Mouse (Mus musculus) hindbrain, embryonic 15.5 days (tissue): ENCODE measurements around the gene Prl3b1. TPM values are rescaled to one million over a fixed set of nuclear protein-coding genes. Genes with fewer than 3 reads are reported as not detected.

Experiments
- ATAC-seq: fragments of 200-750 bp; cut with Nextera tagmentation; 2 replicates; pipeline ENCODE4 v1.8.0; 2017; ENCODE audit warnings: low read depth, moderate number of reproducible peaks, moderate TSS enrichment; ENCODE audit not compliant: low FRiP score
- H3K27ac ChIP-seq: fragments of 300-500 bp; sonication (generic); replicated peaks from 2 replicates; pipeline ENCODE4 v1.5.1; 2015; ENCODE audit warnings: mild to moderate bottlenecking, inconsistent platforms
- H3K27me3 ChIP-seq: fragments of 300-500 bp; sonication (generic); 2 replicates; pipeline ENCODE4 v1.6.1; 2015; ENCODE audit warnings: control low read depth, inconsistent platforms
- H3K36me3 ChIP-seq: fragments of 300-500 bp; sonication (generic); 2 replicates; pipeline ENCODE4 v1.6.1; 2015; ENCODE audit warnings: control low read depth, inconsistent platforms
- H3K4me1 ChIP-seq: fragments of 300-500 bp; sonication (generic); replicated peaks from 2 replicates; pipeline ENCODE4 v1.6.1; 2015; ENCODE audit warnings: control low read depth, inconsistent platforms
- H3K4me2 ChIP-seq: fragments of 300-500 bp; sonication (generic); 2 replicates; pipeline ENCODE4 v1.6.1; 2015; ENCODE audit warnings: moderate library complexity, mild to moderate bottlenecking, inconsistent platforms
- H3K4me3 ChIP-seq: fragments of 300-500 bp; sonication (generic); 2 replicates; pipeline ENCODE4 v1.5.1; 2015; ENCODE audit warnings: mild to moderate bottlenecking, inconsistent platforms
- H3K9ac ChIP-seq: fragments of 300-500 bp; sonication (generic); 2 replicates; pipeline ENCODE4 v1.6.1; 2015; ENCODE audit warnings: inconsistent platforms
- H3K9me3 ChIP-seq: fragments of 300-500 bp; sonication (generic); 2 replicates; pipeline ENCODE4 v1.6.1; 2016; ENCODE audit warnings: control low read depth, inconsistent platforms
- WGBS: fragments of 180-500 bp; shearing (Covaris S2); methylation state at CpG from one replicate; pipeline ENCODE4 v1.1.7; 2015; 5-methylcytosine and 5-hydroxymethylcytosine counted together
- polyA plus RNA-seq: library from polyadenylated mRNA; unstranded; fragments of >200 nt; fragmentation: Nextera tagmentation; extraction: Ambion mirVana; gene quantifications from 2 replicates; pipeline ENCODE4 v1.2.1, GENCODE M21; 2015

Prl3b1 gene
- polyA plus RNA-seq: not detected in 2 replicates

DNA sequence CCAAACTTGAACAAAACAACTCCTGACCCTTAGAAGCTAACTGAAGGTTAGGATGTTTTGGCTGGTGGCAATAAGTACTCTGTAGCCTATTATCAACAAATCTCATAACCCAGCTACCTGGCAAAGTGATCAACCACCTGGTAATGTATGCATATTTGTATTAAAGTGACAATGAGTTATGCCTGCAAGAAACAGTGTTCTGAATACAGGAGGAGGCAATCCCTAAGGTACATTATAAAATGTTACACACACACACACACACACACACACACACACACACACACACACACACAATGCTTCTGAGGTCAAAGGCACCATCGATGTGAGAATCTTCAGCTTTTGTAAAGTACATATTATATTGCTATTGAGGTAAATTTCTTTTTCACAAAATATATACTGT, at the start of gene Prl3b1:
TSS of gene Prl3b1 (plus strand) at position 301 of the 400 bp plus-strand sequence.
- no peak for ATAC-seq
- no peaks in the 10 kb centered on the region for H3K27me3 ChIP-seq
- no peak within 1 kb of the TSS for H3K27ac ChIP-seq
- H3K9me3 ChIP-seq: no peaks in the 10 kb centered on the region
- no peak within 1 kb of the TSS for H3K9ac ChIP-seq
- 98% methylated on average over 1 of the region's 1 CpGs for WGBS
- H3K4me3 ChIP-seq: no peak within 1 kb of the TSS
- H3K4me1 ChIP-seq: no peaks in the 10 kb centered on the region
- no peaks in the 10 kb centered on the region for H3K36me3 ChIP-seq
- H3K4me2 ChIP-seq: no peak within 1 kb of the TSS

DNA sequence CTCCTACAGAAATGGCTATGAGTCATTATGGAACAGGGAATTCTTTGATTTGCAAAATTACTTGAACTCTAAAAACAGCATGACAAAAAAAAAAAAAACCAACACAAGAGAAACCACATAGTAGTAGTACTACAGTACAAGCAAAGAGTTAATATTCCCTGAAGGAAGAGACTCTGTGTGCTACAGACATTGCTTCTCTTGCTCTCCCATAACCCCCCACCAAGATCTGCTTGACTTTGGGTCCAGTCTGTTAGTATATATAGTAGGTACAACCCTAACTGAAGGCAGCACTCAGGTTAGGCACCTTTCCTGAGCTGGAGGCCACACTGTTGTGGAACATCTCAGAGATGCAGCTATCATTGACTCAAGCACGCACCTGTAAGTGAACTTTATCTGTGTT, 45.3 kb upstream of the Prl3b1 start, which contains the start of gene Prl3c1:
TSS of gene Prl3c1 (plus strand) at position 301 of the 400 bp plus-strand sequence.
- Histone ChIP-seq H3K4me2 (no peak within 1 kb of the TSS), H3K4me1 (no peaks in the 10 kb centered on the region), H3K4me3 (no peak within 1 kb of the TSS), H3K27ac (no peak within 1 kb of the TSS), H3K9ac (no peak within 1 kb of the TSS), H3K27me3 (no peaks in the 10 kb centered on the region), H3K36me3 (no peaks in the 10 kb centered on the region), H3K9me3 (no peaks in the 10 kb centered on the region)
- 87% methylated on average over 1 of the region's 1 CpGs for WGBS
- ATAC-seq: no peak

DNA sequence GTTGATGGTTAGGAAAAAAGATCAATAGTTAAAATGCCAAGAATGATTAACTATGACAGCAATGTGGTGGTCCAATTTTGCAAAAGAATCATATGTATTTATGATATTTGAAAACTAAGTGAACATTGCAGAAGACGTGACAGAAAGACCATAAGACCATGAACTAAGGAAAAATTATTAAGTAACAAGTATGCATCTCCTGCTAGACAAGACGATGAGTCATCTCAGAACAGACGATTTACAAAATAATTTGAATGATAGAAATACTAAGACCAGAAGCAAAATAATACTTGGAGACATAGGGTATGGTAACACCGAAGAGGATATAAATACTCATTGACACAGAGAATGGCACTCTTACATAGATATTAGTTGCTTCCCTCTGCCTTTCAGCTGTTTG, 17.5 kb downstream of the Prl3b1 start, which contains the start of gene Prl3a1:
TSS of gene Prl3a1 (plus strand) at position 301 of the 400 bp plus-strand sequence.
- no peaks in the 10 kb centered on the region for H3K4me1 ChIP-seq
- no peak within 1 kb of the TSS for H3K4me3 ChIP-seq
- 91% methylated on average over 4 of the region's 4 CpGs for WGBS
- ATAC-seq: no peak
- H3K27ac ChIP-seq: no peak within 1 kb of the TSS
- no peak within 1 kb of the TSS for H3K4me2 ChIP-seq
- H3K36me3 ChIP-seq: no peaks in the 10 kb centered on the region
- H3K9me3 ChIP-seq: no peaks in the 10 kb centered on the region
- H3K9ac ChIP-seq: no peak within 1 kb of the TSS
- no peaks in the 10 kb centered on the region for H3K27me3 ChIP-seq

Other genes starting within 250 kb of the Prl3b1 start
- gene Prl, start 184.3 kb upstream of the Prl3b1 start, polyA plus RNA-seq: 0.18 TPM in 1 of 2 replicates, not detected in the other
- gene Prl3d1, start 147.7 kb upstream of the Prl3b1 start, polyA plus RNA-seq: not detected in 2 replicates
- gene Prl3d2, start 120.1 kb upstream of the Prl3b1 start, polyA plus RNA-seq: not detected in 2 replicates
- gene Prl3d3, start 85.1 kb upstream of the Prl3b1 start, polyA plus RNA-seq: not detected in 2 replicates
- gene Prl3c1, start 45.2 kb upstream of the Prl3b1 start, polyA plus RNA-seq: not detected in 2 replicates
- gene Prl3a1, start 17.6 kb downstream of the Prl3b1 start, polyA plus RNA-seq: not detected in 2 replicates
- not detected in 2 replicates for gene Prl6a1, start 70.8 kb downstream of the Prl3b1 start, polyA plus RNA-seq
- not detected in 2 replicates for gene Prl8a2, start 103.8 kb downstream of the Prl3b1 start, polyA plus RNA-seq
- not detected in 2 replicates for gene Prl2b1, start 149.0 kb downstream of the Prl3b1 start, polyA plus RNA-seq
- gene Prl8a6, start 196.8 kb downstream of the Prl3b1 start, polyA plus RNA-seq: not detected in 2 replicates